Mouse (Mus musculus) G1E (cell line): Measurements from ENCODE around the gene Il2rb. TPM values are rescaled to one million over a fixed set of nuclear protein-coding genes. Genes with fewer than 3 reads are reported as not detected.
A peak's percentile ranks its signal among the peaks of the same experiment; 100 is the strongest.

Experiments used
- ATAC-seq: 2 replicates; pipeline ENCODE4 v1.8.0; 2016; ENCODE audit warnings: mild to moderate bottlenecking; ENCODE audit not compliant: insufficient number of reproducible peaks, poor library complexity, low FRiP score, severe bottlenecking; ENCODE audit errors: extremely low read depth
- DNase-seq: peaks from one replicate; pipeline ENCODE4 v3.0.0; 2012; ENCODE audit warnings: low spot score
- H3K27me3 ChIP-seq: 2 replicates; pipeline ENCODE4 v1.6.1; 2012; ENCODE audit warnings: mild to moderate bottlenecking, low read length, inconsistent platforms; ENCODE audit not compliant: insufficient read depth
- H3K36me3 ChIP-seq: replicated peaks from 2 replicates; pipeline ENCODE3; 2012; ENCODE audit warnings: mild to moderate bottlenecking, inconsistent platforms
- H3K4me1 ChIP-seq: 2 replicates; pipeline ENCODE4 v1.6.1; 2012; ENCODE audit warnings: low read depth, low read length, inconsistent platforms, mixed read lengths; ENCODE audit not compliant: insufficient read depth
- H3K4me3 ChIP-seq: 2 replicates; pipeline ENCODE4 v1.5.1; 2012; ENCODE audit warnings: low read depth, mild to moderate bottlenecking, inconsistent platforms, low read length, moderate library complexity, mixed read lengths
- H3K9me3 ChIP-seq: replicated peaks from 2 replicates; pipeline ENCODE4 v1.6.1; 2012; ENCODE audit warnings: inconsistent platforms
- CTCF ChIP-seq: IDR thresholded peaks from 2 replicates; pipeline ENCODE4 v1.5.1; 2012; ENCODE audit warnings: low read depth, low read length, inconsistent platforms, mixed read lengths
- GATA1 ChIP-seq: IDR thresholded peaks from 2 replicates; pipeline ENCODE4 v1.6.1; 2012; ENCODE audit warnings: borderline replicate concordance, low read length, inconsistent platforms, mixed read lengths
- GATA2 ChIP-seq: IDR thresholded peaks from 2 replicates; pipeline ENCODE4 v1.6.1; 2012; ENCODE audit warnings: low read depth, low read length, inconsistent platforms, borderline replicate concordance
- POLR2AphosphoS5 ChIP-seq: IDR thresholded peaks from 2 replicates; pipeline ENCODE4 v1.6.1; 2012; ENCODE audit warnings: low read depth, low read length, inconsistent platforms; ENCODE audit not compliant: insufficient replicate concordance
- TAL1 ChIP-seq: conservative IDR thresholded peaks from 2 replicates; pipeline ENCODE4 v1.6.1; 2012; ENCODE audit warnings: low read depth, low read length, inconsistent platforms, mixed read lengths
- polyA plus RNA-seq: library from polyadenylated mRNA; stranded (reverse); fragments of >175 nt; gene quantifications from 2 replicates; pipeline ENCODE4 v1.2.3, GENCODE M21; 2012
- total RNA-seq, 2 experiments: library from RNA; stranded (forward) in 1 of 2; stranded (reverse) in 1 of 2; fragments of 200-1000 nt in 1 of 2; fragments of >200 nt in 1 of 2; fragmentation: Nextera tagmentation in 1 of 2; gene quantifications; 2 replicates each; pipeline ENCODE4 v1.2.3; 2014 to 2017

The Il2rb gene
- total and polyA plus RNA-seq, 3 experiments: 0.05 TPM; not detected in 2

GRCm38 (mm10) chr15:78541036-78541435, 46.0 kb upstream of the Il2rb start:
- no peak for DNase-seq
- Histone ChIP-seq H3K4me3 (no peak overlapping the region), H3K36me3 (no peaks in the 10 kb centered on the region), H3K9me3 (no peaks in the 10 kb centered on the region), H3K4me1 (peaks cover 4% of the 10 kb centered on the region), H3K27me3 (peaks cover 82% of the 10 kb centered on the region)
- no peak for TF ChIP-seq TAL1
- no peak for ATAC-seq

- TF ChIP-seq GATA1 (no peak), POLR2AphosphoS5 (no peak), CTCF (no peak), TAL1 (no peak), GATA2 (no peak)
- Histone ChIP-seq H3K27me3 (peaks cover 67% of the 10 kb centered on the region), H3K36me3 (no peaks in the 10 kb centered on the region), H3K4me3 (no peak overlapping the region), H3K9me3 (no peaks in the 10 kb centered on the region), H3K4me1 (peaks cover 10% of the 10 kb centered on the region)
- no peak for DNase-seq
- ATAC-seq: no peak
These were observed 40.8 kb upstream of the Il2rb start for GRCm38 (mm10) chr15:78535723-78536421.

GRCm38 (mm10) chr15:78533346-78533835, 38.3 kb upstream of the Il2rb start:
- TF ChIP-seq TAL1 (no peak), CTCF (no peak), GATA1 (no peak), POLR2AphosphoS5 (no peak), GATA2 (no peak)
- Histone ChIP-seq H3K4me3 (no peak overlapping the region), H3K36me3 (no peaks in the 10 kb centered on the region), H3K9me3 (no peaks in the 10 kb centered on the region), H3K4me1 (peaks cover 10% of the 10 kb centered on the region), H3K27me3 (peaks cover 64% of the 10 kb centered on the region)
- DNase-seq (no peak), ATAC-seq (no peak)

- Histone ChIP-seq H3K27me3 (peaks cover 59% of the 10 kb centered on the region), H3K4me3 (no peak overlapping the region), H3K9me3 (no peaks in the 10 kb centered on the region), H3K36me3 (no peaks in the 10 kb centered on the region), H3K4me1 (peaks cover 10% of the 10 kb centered on the region)
- TF ChIP-seq CTCF (no peak), POLR2AphosphoS5 (no peak), GATA1 (no peak), GATA2 (no peak), TAL1 (no peak)
- DNase-seq (no peak), ATAC-seq (no peak)
These were observed 37.7 kb upstream of the Il2rb start for GRCm38 (mm10) chr15:78532566-78533345.

- H3K4me1 ChIP-seq: peaks cover 8% of the 10 kb centered on the region
- H3K27me3 ChIP-seq: peaks cover 55% of the 10 kb centered on the region
- ATAC-seq (peak; percentile 22; the same call in 1 of the 2 replicates), DNase-seq (peak; percentile 72)
- no peak overlapping the region; the same call in 1 of the 2 replicates for H3K4me3 ChIP-seq
- TF ChIP-seq CTCF: peak; percentile 78
- no peak for TF ChIP-seq GATA2
- H3K36me3 ChIP-seq: no peaks in the 10 kb centered on the region
- no peaks in the 10 kb centered on the region for H3K9me3 ChIP-seq
These were observed 36.9 kb upstream of the Il2rb start for GRCm38 (mm10) chr15:78531901-78532469.

GRCm38 (mm10) chr15:78531451-78531720, 36.3 kb upstream of the Il2rb start:
- H3K36me3 ChIP-seq: no peaks in the 10 kb centered on the region
- ATAC-seq (no peak), DNase-seq (no peak)
- peaks cover 7% of the 10 kb centered on the region for H3K4me1 ChIP-seq
- peaks cover 56% of the 10 kb centered on the region for H3K27me3 ChIP-seq
- H3K4me3 ChIP-seq: no peak overlapping the region
- TF ChIP-seq GATA1 (no peak), TAL1 (no peak), GATA2 (no peak), POLR2AphosphoS5 (no peak)
- H3K9me3 ChIP-seq: no peaks in the 10 kb centered on the region
